Mouse (Mus musculus) embryonic facial prominence, embryonic 11.5 days (tissue): ENCODE measurements around the gene Gigyf1. TPM values are rescaled to one million over a fixed set of nuclear protein-coding genes. Genes with fewer than 3 reads are reported as not detected.

Experiments used
- ATAC-seq: fragments of 200-750 bp; cut with Nextera tagmentation; replicated peaks from 2 replicates; pipeline ENCODE4 v1.8.0; 2017; ENCODE audit warnings: low read depth; ENCODE audit not compliant: insufficient number of reproducible peaks, low FRiP score, low TSS enrichment
- DNase-seq: peaks from one replicate; pipeline ENCODE4 v3.0.0-alpha.2; 2015; ENCODE audit warnings: low spot score
- H3K27ac ChIP-seq: fragments of 300-500 bp; sonication (generic); replicated peaks from 2 replicates; pipeline ENCODE4 v1.5.1; 2014; ENCODE audit warnings: mild to moderate bottlenecking, low read depth, low read length, control low read depth
- H3K27me3 ChIP-seq: fragments of 300-500 bp; sonication (generic); 2 replicates; pipeline ENCODE4 v1.6.1; 2014; ENCODE audit warnings: mild to moderate bottlenecking, low read length, moderate library complexity, mixed read lengths; ENCODE audit not compliant: control insufficient read depth, insufficient read depth
- H3K36me3 ChIP-seq: fragments of 300-500 bp; sonication (generic); replicated peaks from 2 replicates; pipeline ENCODE4 v1.6.1; 2014; ENCODE audit warnings: low read depth, mild to moderate bottlenecking, low read length, moderate library complexity, mixed read lengths; ENCODE audit not compliant: control insufficient read depth, insufficient read depth
- H3K4me1 ChIP-seq: fragments of 300-500 bp; sonication (generic); 2 replicates; pipeline ENCODE4 v1.6.1; 2014; ENCODE audit warnings: low read length, mixed read lengths; ENCODE audit not compliant: control insufficient read depth, insufficient read depth
- H3K4me2 ChIP-seq: fragments of 300-500 bp; sonication (generic); 2 replicates; pipeline ENCODE4 v1.6.1; 2014; ENCODE audit warnings: low read depth, mild to moderate bottlenecking, control low read depth, low read length, moderate library complexity
- H3K4me3 ChIP-seq: fragments of 300-500 bp; sonication (generic); 2 replicates; pipeline ENCODE4 v1.5.1; 2014; ENCODE audit warnings: low read depth, low read length, control low read depth
- H3K9ac ChIP-seq: fragments of 300-500 bp; sonication (generic); replicated peaks from 2 replicates; pipeline ENCODE4 v1.6.1; 2014; ENCODE audit warnings: mild to moderate bottlenecking, control low read depth, low read length
- H3K9me3 ChIP-seq: fragments of 300-500 bp; sonication (generic); replicated peaks from 2 replicates; pipeline ENCODE4 v1.6.1; 2016; ENCODE audit warnings: mild to moderate bottlenecking, low read length, inconsistent platforms, mixed read lengths; ENCODE audit not compliant: control insufficient read depth
- WGBS: fragments of 180-500 bp; shearing (Covaris S2); extraction: QIAGEN DNeasy Blood & Tissue Kit; methylation state at CpG from one replicate; pipeline ENCODE4 v1.1.7; 2014; 5-methylcytosine and 5-hydroxymethylcytosine counted together
- polyA plus RNA-seq: library from polyadenylated mRNA; unstranded; fragments of >200 nt; fragmentation: Nextera tagmentation; extraction: Ambion mirVana; gene quantifications from 2 replicates; pipeline ENCODE4 v1.2.1, GENCODE M21; 2014

Gigyf1 gene
- polyA plus RNA-seq, 1 experiment from 2014 or later, result 8.5 TPM

- Histone ChIP-seq H3K9ac (no peak overlapping the region), H3K27ac (no peak overlapping the region), H3K9me3 (no peaks in the 10 kb centered on the region), H3K36me3 (no peaks in the 10 kb centered on the region), H3K4me1 (peaks cover 7% of the 10 kb centered on the region; the same call in 1 of the 2 replicates), H3K4me2 (no peak overlapping the region), H3K4me3 (no peak overlapping the region), H3K27me3 (no peaks in the 10 kb centered on the region; the same call in 1 of the 2 replicates)
- ATAC-seq (no peak), DNase-seq (no peak)
- WGBS, result 87% methylated on average over 7 of the region's 7 CpGs
These were observed 30.7 kb upstream of the Gigyf1 start for GRCm38 (mm10) chr5:137487616-137488015.

GRCm38 (mm10) chr5:137491559-137491958, 26.8 kb upstream of the Gigyf1 start:
- no peak for DNase-seq
- Histone ChIP-seq H3K36me3 (no peaks in the 10 kb centered on the region), H3K9me3 (no peaks in the 10 kb centered on the region), H3K4me2 (no peak overlapping the region), H3K4me3 (no peak overlapping the region), H3K9ac (no peak overlapping the region), H3K27ac (no peak overlapping the region), H3K4me1 (no peaks in the 10 kb centered on the region), H3K27me3 (no peaks in the 10 kb centered on the region)
- 61% methylated on average over 4 of the region's 4 CpGs for WGBS
- ATAC-seq, result no peak

GRCm38 (mm10) chr5:137493831-137494230, 24.5 kb upstream of the Gigyf1 start:
- DNase-seq (no peak), ATAC-seq (no peak)
- H3K36me3 ChIP-seq, result no peaks in the 10 kb centered on the region
- no peak overlapping the region for H3K4me3 ChIP-seq
- no peak overlapping the region for H3K27ac ChIP-seq
- H3K9me3 ChIP-seq, result no peaks in the 10 kb centered on the region
- no peak overlapping the region for H3K9ac ChIP-seq
- no peaks in the 10 kb centered on the region for H3K27me3 ChIP-seq
- H3K4me2 ChIP-seq, result no peak overlapping the region
- H3K4me1 ChIP-seq, result no peaks in the 10 kb centered on the region
- 73% methylated on average over 13 of the region's 13 CpGs for WGBS

- Histone ChIP-seq H3K4me3 (no peak overlapping the region), H3K4me1 (no peaks in the 10 kb centered on the region), H3K9me3 (no peaks in the 10 kb centered on the region), H3K4me2 (no peak overlapping the region), H3K9ac (no peak overlapping the region), H3K27ac (no peak overlapping the region), H3K36me3 (no peaks in the 10 kb centered on the region), H3K27me3 (no peaks in the 10 kb centered on the region)
- 93% methylated on average over 7 of the region's 7 CpGs for WGBS
- ATAC-seq (no peak), DNase-seq (no peak)
These were observed 18.2 kb upstream of the Gigyf1 start for GRCm38 (mm10) chr5:137500186-137500585.

- Histone ChIP-seq H3K4me1 (no peaks in the 10 kb centered on the region), H3K36me3 (no peaks in the 10 kb centered on the region)
These were observed 16.4 kb upstream of the Gigyf1 start, which contains the start of gene Pop7 for GRCm38 (mm10) chr5:137501709-137502666. TSS of gene Pop7 (minus strand) at chr5:137502518.

GRCm38 (mm10) chr5:137502667-137503110, 15.7 kb upstream of the Gigyf1 start:
- 1% methylated on average over 28 of the region's 30 CpGs for WGBS
- DNase-seq, result peak; percentile 90

More at GRCm38 (mm10) chr5:137501709-137502666, 16.4 kb upstream of the Gigyf1 start, which contains the start of gene Pop7:
- ATAC-seq (peak; percentile 92), DNase-seq (peak; percentile 100)
- peak within 1 kb of the TSS; percentile 61 for H3K9ac ChIP-seq
- WGBS, result 3% methylated on average over 63 of the region's 64 CpGs
- H3K27me3 ChIP-seq, result no peaks in the 10 kb centered on the region
- peak within 1 kb of the TSS; percentile 38 for H3K4me3 ChIP-seq
- no peaks in the 10 kb centered on the region for H3K9me3 ChIP-seq
- peak within 1 kb of the TSS; percentile 79 for H3K4me2 ChIP-seq
- peak within 1 kb of the TSS; percentile 48 for H3K27ac ChIP-seq

GRCm38 (mm10) chr5:137504041-137504440, 14.3 kb upstream of the Gigyf1 start:
- Histone ChIP-seq H3K4me1 (no peaks in the 10 kb centered on the region), H3K9ac (no peak overlapping the region), H3K27ac (no peak overlapping the region), H3K9me3 (no peaks in the 10 kb centered on the region), H3K4me2 (no peak overlapping the region), H3K27me3 (no peaks in the 10 kb centered on the region), H3K36me3 (no peaks in the 10 kb centered on the region), H3K4me3 (no peak overlapping the region)
- DNase-seq (no peak), ATAC-seq (no peak)
- 88% methylated on average over 6 of the region's 6 CpGs for WGBS

More at GRCm38 (mm10) chr5:137502667-137503110, 15.7 kb upstream of the Gigyf1 start:
- Histone ChIP-seq H3K36me3 (no peaks in the 10 kb centered on the region), H3K4me2 (peak overlapping the region; percentile 51), H3K4me1 (no peaks in the 10 kb centered on the region), H3K9ac (peak overlapping the region; percentile 61), H3K27ac (peak overlapping the region; percentile 48; the same call in 1 of the 2 replicates), H3K27me3 (no peaks in the 10 kb centered on the region), H3K9me3 (no peaks in the 10 kb centered on the region), H3K4me3 (peak overlapping the region; percentile 38)
- ATAC-seq, result peak; percentile 80
